Mouse (Mus musculus) thymus, postnatal 4 days (tissue): ENCODE data around the gene Chil6.

Experiments used
- DNase-seq: peaks from one replicate; pipeline ENCODE4 v3.0.0; 2021

The Chil6 gene

GRCm38 (mm10) chr3:106406082-106406481, at the start of gene Chil6:
TSS of gene Chil6 (minus strand) at chr3:106406182.
- no peak for DNase-seq

- peak; percentile 52 for DNase-seq
Measured at GRCm38 (mm10) chr3:106452616-106453015, 46.6 kb upstream of the Chil6 start.

GRCm38 (mm10) chr3:106449567-106449966, 43.6 kb upstream of the Chil6 start:
- peak; percentile 37 for DNase-seq

GRCm38 (mm10) chr3:106448995-106449394, 43.0 kb upstream of the Chil6 start:
- peak; percentile 20 for DNase-seq

GRCm38 (mm10) chr3:106448571-106448970, 42.6 kb upstream of the Chil6 start:
- peak; percentile 47 for DNase-seq
